Mouse (Mus musculus) CH12.LX (cell line): Measurements from ENCODE around the gene Cngb1.

Experiments used
- CTCF ChIP-seq, 2 experiments: IDR thresholded peaks in 1 of 2; conservative IDR thresholded peaks in 1 of 2; 2 replicates each; pipeline ENCODE4 v1.5.1; 2011 to 2012; ENCODE audit warnings: low read depth in 2 of 2, low read length in 2 of 2, improper control_type of control experiment in 1 of 2, inconsistent platforms in 1 of 2, mild to moderate bottlenecking in 1 of 2, moderate library complexity in 1 of 2
- EP300 ChIP-seq: IDR thresholded peaks from 2 replicates; pipeline ENCODE4 v1.6.1; 2011; ENCODE audit warnings: low read length, improper control_type of control experiment
- MAX ChIP-seq: IDR thresholded peaks from 2 replicates; pipeline ENCODE4 v1.6.1; 2011; ENCODE audit warnings: low read length, improper control_type of control experiment
- MEF2A ChIP-seq: IDR thresholded peaks from 2 replicates; pipeline ENCODE4 v1.6.1; 2014; ENCODE audit warnings: low read depth, mild to moderate bottlenecking, inconsistent platforms, low read length, improper control_type of control experiment, borderline replicate concordance
- MXI1 ChIP-seq: IDR thresholded peaks from 2 replicates; pipeline ENCODE4 v1.6.1; 2011; ENCODE audit warnings: mild to moderate bottlenecking, low read depth, low read length, improper control_type of control experiment
- POLR2A ChIP-seq: IDR thresholded peaks from 2 replicates; pipeline ENCODE4 v1.6.1; 2011; ENCODE audit warnings: low read depth, mild to moderate bottlenecking, improper control_type of control experiment, low read length
- USF1 ChIP-seq: IDR thresholded peaks from 2 replicates; pipeline ENCODE4 v1.6.1; 2014; ENCODE audit warnings: low read depth, mild to moderate bottlenecking, inconsistent platforms, low read length, improper control_type of control experiment
- USF2 ChIP-seq: conservative IDR thresholded peaks from 2 replicates; pipeline ENCODE4 v1.6.1; 2011; ENCODE audit warnings: low read depth, low read length, improper control_type of control experiment
- ZKSCAN1 ChIP-seq: IDR thresholded peaks from 2 replicates; pipeline ENCODE4 v1.6.1; 2012; ENCODE audit warnings: low read depth, inconsistent platforms, low read length, improper control_type of control experiment, borderline replicate concordance

DNA sequence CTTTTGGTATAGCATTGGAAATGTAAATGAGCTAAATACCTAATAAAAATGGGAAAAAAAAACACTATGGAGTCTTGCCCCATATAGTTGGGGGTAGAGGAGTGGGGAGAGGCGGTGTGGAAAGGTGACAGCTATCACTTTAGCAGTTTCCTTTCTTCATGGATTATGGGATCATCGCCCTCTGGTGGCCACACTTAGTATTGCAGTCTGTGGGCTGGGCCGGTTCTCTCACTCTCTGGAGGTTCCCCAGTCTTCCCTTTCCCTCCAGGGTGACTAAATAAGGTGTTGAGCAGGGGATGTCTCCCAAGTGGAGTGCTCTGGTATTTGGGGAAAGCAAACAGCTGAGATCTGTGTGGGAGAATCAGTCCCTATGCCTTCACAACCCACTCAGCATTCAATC is 70.7 kb downstream of the Cngb1 start:
- no peak for TF ChIP-seq EP300
- no peak for TF ChIP-seq MAX
- no peak for TF ChIP-seq POLR2A
- TF ChIP-seq CTCF (conservative IDR thresholded peaks at IDR 0.05 in 1 of 2, IDR thresholded peaks at IDR 0.05 in 1 of 2; ENCODE audit: low read depth in 2 of 2, low read length in 2 of 2): peak; percentile 79 to 92
- TF ChIP-seq MEF2A: no peak
- no peak for TF ChIP-seq USF2
- no peak for TF ChIP-seq MXI1
- no peak for TF ChIP-seq ZKSCAN1
- TF ChIP-seq USF1: no peak
